Mouse (Mus musculus): ENCODE measurements around the gene Gm42791. TPM values are rescaled to one million over a fixed set of nuclear protein-coding genes. Genes with fewer than 3 reads are reported as not detected.

Gm42791 gene
- polyA plus RNA-seq, 1 experiment: not detected

- TF ChIP-seq POLR2A (IDR thresholded peaks at IDR 0.05; ENCODE audit: control insufficient read depth, low read depth, low read length) (no peak), CTCF (IDR thresholded peaks at IDR 0.05; ENCODE audit: control insufficient read depth, insufficient read depth, insufficient replicate concordance, low read depth, low read length) (no peak)
- H3K27ac ChIP-seq (ENCODE audit: control insufficient read depth, insufficient read depth, low read depth, low read length): no peak overlapping the region
- H3K4me1 ChIP-seq (ENCODE audit: control insufficient read depth, insufficient read depth, low read length): peaks cover 11% of the 10 kb centered on the region
- H3K36me3 ChIP-seq (ENCODE audit: control insufficient read depth, insufficient read depth, low read length): no peaks in the 10 kb centered on the region
- no peak overlapping the region for H3K4me3 ChIP-seq (ENCODE audit: control insufficient read depth, low read depth, low read length)
- H3K27me3 ChIP-seq (ENCODE audit: control insufficient read depth, insufficient read depth, low read length): peaks cover 4% of the 10 kb centered on the region
These were observed 22.9 kb upstream of the Gm42791 start for GRCm38 (mm10) chr5:149017666-149018415.

GRCm38 (mm10) chr5:149017181-149017580, 22.2 kb upstream of the Gm42791 start:
- no peak for TF ChIP-seq POLR2A (IDR thresholded peaks at IDR 0.05; ENCODE audit: control insufficient read depth, low read depth, low read length)
- no peak for TF ChIP-seq CTCF (IDR thresholded peaks at IDR 0.05; ENCODE audit: control insufficient read depth, insufficient read depth, insufficient replicate concordance, low read depth, low read length)
- Histone ChIP-seq H3K27me3 (ENCODE audit: control insufficient read depth, insufficient read depth, low read length) (peaks cover 4% of the 10 kb centered on the region), H3K4me1 (ENCODE audit: control insufficient read depth, insufficient read depth, low read length) (peaks cover 11% of the 10 kb centered on the region), H3K36me3 (ENCODE audit: control insufficient read depth, insufficient read depth, low read length) (no peaks in the 10 kb centered on the region), H3K4me3 (ENCODE audit: control insufficient read depth, low read depth, low read length) (no peak overlapping the region), H3K27ac (ENCODE audit: control insufficient read depth, insufficient read depth, low read depth, low read length) (no peak overlapping the region)

GRCm38 (mm10) chr5:149016261-149016660, 21.3 kb upstream of the Gm42791 start:
- Histone ChIP-seq H3K4me3 (ENCODE audit: control insufficient read depth, low read depth, low read length) (no peak overlapping the region), H3K27ac (ENCODE audit: control insufficient read depth, insufficient read depth, low read depth, low read length) (no peak overlapping the region), H3K27me3 (ENCODE audit: control insufficient read depth, insufficient read depth, low read length) (peaks cover 4% of the 10 kb centered on the region), H3K36me3 (ENCODE audit: control insufficient read depth, insufficient read depth, low read length) (no peaks in the 10 kb centered on the region), H3K4me1 (ENCODE audit: control insufficient read depth, insufficient read depth, low read length) (peaks cover 11% of the 10 kb centered on the region)
- TF ChIP-seq POLR2A (IDR thresholded peaks at IDR 0.05; ENCODE audit: control insufficient read depth, low read depth, low read length): no peak
- no peak for TF ChIP-seq CTCF (IDR thresholded peaks at IDR 0.05; ENCODE audit: control insufficient read depth, insufficient read depth, insufficient replicate concordance, low read depth, low read length)

- H3K27me3 ChIP-seq (ENCODE audit: control insufficient read depth, insufficient read depth, low read length): peaks cover 4% of the 10 kb centered on the region
- H3K36me3 ChIP-seq (ENCODE audit: control insufficient read depth, insufficient read depth, low read length): no peaks in the 10 kb centered on the region
- H3K4me3 ChIP-seq (ENCODE audit: control insufficient read depth, low read depth, low read length): peak overlapping the region; percentile 85
- TF ChIP-seq CTCF (IDR thresholded peaks at IDR 0.05; ENCODE audit: control insufficient read depth, insufficient read depth, insufficient replicate concordance, low read depth, low read length) (no peak), POLR2A (IDR thresholded peaks at IDR 0.05; ENCODE audit: control insufficient read depth, low read depth, low read length) (no peak)
- peaks cover 5% of the 10 kb centered on the region for H3K4me1 ChIP-seq (ENCODE audit: control insufficient read depth, insufficient read depth, low read length)
- H3K27ac ChIP-seq (ENCODE audit: control insufficient read depth, insufficient read depth, low read depth, low read length): no peak overlapping the region
These were observed 20.6 kb upstream of the Gm42791 start for GRCm38 (mm10) chr5:149015335-149016201.

GRCm38 (mm10) chr5:149014600-149015268, 19.8 kb upstream of the Gm42791 start:
- Histone ChIP-seq H3K27ac (ENCODE audit: control insufficient read depth, insufficient read depth, low read depth, low read length) (no peak overlapping the region), H3K27me3 (ENCODE audit: control insufficient read depth, insufficient read depth, low read length) (peaks cover 4% of the 10 kb centered on the region), H3K36me3 (ENCODE audit: control insufficient read depth, insufficient read depth, low read length) (no peaks in the 10 kb centered on the region), H3K4me1 (ENCODE audit: control insufficient read depth, insufficient read depth, low read length) (peaks cover 3% of the 10 kb centered on the region), H3K4me3 (ENCODE audit: control insufficient read depth, low read depth, low read length) (peak overlapping the region; percentile 81)
- TF ChIP-seq CTCF (IDR thresholded peaks at IDR 0.05; ENCODE audit: control insufficient read depth, insufficient read depth, insufficient replicate concordance, low read depth, low read length): no peak
- TF ChIP-seq POLR2A (IDR thresholded peaks at IDR 0.05; ENCODE audit: control insufficient read depth, low read depth, low read length): 0 out of 2 replicates have a peak, but pooled peaks have one; percentile 16

- Histone ChIP-seq H3K27ac (ENCODE audit: control insufficient read depth, insufficient read depth, low read depth, low read length) (no peak overlapping the region), H3K36me3 (ENCODE audit: control insufficient read depth, insufficient read depth, low read length) (no peaks in the 10 kb centered on the region), H3K4me1 (ENCODE audit: control insufficient read depth, insufficient read depth, low read length) (peaks cover 3% of the 10 kb centered on the region), H3K4me3 (ENCODE audit: control insufficient read depth, low read depth, low read length) (peak overlapping the region; percentile 81), H3K27me3 (ENCODE audit: control insufficient read depth, insufficient read depth, low read length) (peaks cover 4% of the 10 kb centered on the region)
- no peak for TF ChIP-seq CTCF (IDR thresholded peaks at IDR 0.05; ENCODE audit: control insufficient read depth, insufficient read depth, insufficient replicate concordance, low read depth, low read length)
These were observed 19.0 kb upstream of the Gm42791 start for GRCm38 (mm10) chr5:149013817-149014508.

Data from testis, adult 2 months (tissue).